Mouse (Mus musculus): ENCODE measurements around the gene Hsf3. TPM values are rescaled to one million over a fixed set of nuclear protein-coding genes. Genes with fewer than 3 reads are reported as not detected.

Hsf3 gene
- polyA plus RNA-seq, 1 experiment from 2014 or later: 0.06 TPM

Other genes with a start within 250 kb of the Hsf3 start
- gene Vsig4, start 162.9 kb downstream of the Hsf3 start, polyA plus RNA-seq (2015; fragmentation: Nextera tagmentation; extraction: Ambion mirVana): not detected in 2 replicates
- 22.6 and 25.0 TPM in 2 replicates for gene Heph, start 935 bp downstream of the Hsf3 start, polyA plus RNA-seq (2015; fragmentation: Nextera tagmentation; extraction: Ambion mirVana)